Mouse (Mus musculus): Measurements from ENCODE around the gene Brca1. TPM values are rescaled to one million over a fixed set of nuclear protein-coding genes. Genes with fewer than 3 reads are reported as not detected.
"Not testable (repeated sequence)": the region's sequence is repeated elsewhere in the genome, so short reads cannot be mapped to it uniquely, and the experiment has no call there.

Gene Brca1
- polyA plus RNA-seq, 1 experiment from 2014 or later: 1.5 TPM

DNA sequence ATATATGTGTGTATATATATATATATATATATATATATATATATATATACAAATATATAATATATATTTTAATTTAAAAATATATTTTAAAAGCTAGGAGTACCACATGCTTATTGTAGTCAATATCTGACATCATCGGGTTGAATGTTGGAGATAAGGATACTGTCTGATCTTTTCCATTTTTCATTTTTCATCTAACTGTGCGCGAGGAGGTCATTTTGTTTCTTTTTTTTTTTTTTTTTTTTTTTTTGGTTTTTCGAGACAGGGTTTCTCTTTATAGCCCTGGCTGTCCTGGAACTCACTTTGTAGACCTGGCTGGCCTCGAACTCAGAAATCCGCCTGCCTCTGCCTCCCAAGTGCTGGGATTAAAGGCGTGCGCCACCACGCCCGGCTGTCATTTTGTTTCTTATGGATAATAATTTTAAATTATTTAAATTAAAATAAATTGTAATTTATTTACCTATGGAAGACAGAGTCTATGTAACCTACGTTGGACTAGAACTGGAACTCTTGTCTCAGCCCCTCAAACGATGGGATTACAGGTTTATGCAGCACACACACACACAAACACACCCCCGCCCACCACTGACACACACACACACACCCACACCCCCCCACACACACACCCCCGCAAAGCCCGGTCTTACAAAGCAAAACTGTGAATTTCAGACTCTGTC, 110.2 kb downstream of the Brca1 start:
- Histone ChIP-seq H3K4me3 (peak overlapping the region; percentile 68), H3K4me1 (peaks cover 14% of the 10 kb centered on the region), H3K4me2 (peak overlapping the region; percentile 44), H3K36me3 (replicated peaks) (peaks cover 20% of the 10 kb centered on the region), H3K27ac (peak overlapping the region; percentile 50; the same call in 1 of the 2 replicates)
- 42% methylated on average over 15 of the region's 15 CpGs for WGBS
- not testable (repeated sequence) for H3K27me3 ChIP-seq (replicated peaks); H3K9ac ChIP-seq; H3K9me3 ChIP-seq
- peak; percentile 65; the same call in 1 of the 2 replicates for ATAC-seq (replicated peaks)

Other genes starting within 250 kb of the Brca1 start
- gene Becn1, start 249.7 kb downstream of the Brca1 start, polyA plus RNA-seq (2015; fragmentation: Nextera tagmentation; extraction: Ambion mirVana): 183 and 186 TPM in 2 replicates
- gene Psme3, start 235.7 kb downstream of the Brca1 start, polyA plus RNA-seq (2015; fragmentation: Nextera tagmentation; extraction: Ambion mirVana): 115 and 120 TPM in 2 replicates
- gene Aoc2, start 226.9 kb downstream of the Brca1 start, polyA plus RNA-seq (2015; fragmentation: Nextera tagmentation; extraction: Ambion mirVana): 2.2 and 2.9 TPM in 2 replicates
- gene Aoc3, start 221.3 kb downstream of the Brca1 start, polyA plus RNA-seq (2015; fragmentation: Nextera tagmentation; extraction: Ambion mirVana): 0.06 TPM in 1 of 2 replicates, not detected in the other
- not detected in 2 replicates for gene G6pc, start 184.4 kb downstream of the Brca1 start, polyA plus RNA-seq (2015; fragmentation: Nextera tagmentation; extraction: Ambion mirVana)
- gene Aarsd1, start 134.3 kb downstream of the Brca1 start, polyA plus RNA-seq (2015; fragmentation: Nextera tagmentation; extraction: Ambion mirVana): 103 and 108 TPM in 2 replicates
- 8.3 and 8.7 TPM in 2 replicates for gene Gm27029, start 127.2 kb downstream of the Brca1 start, polyA plus RNA-seq (2015; fragmentation: Nextera tagmentation; extraction: Ambion mirVana)
- gene Rundc1, start 126.9 kb downstream of the Brca1 start, polyA plus RNA-seq (2015; fragmentation: Nextera tagmentation; extraction: Ambion mirVana): 31.7 and 34.9 TPM in 2 replicates
- 1.7 and 2.0 TPM in 2 replicates for gene Ptges3l, start 126.6 kb downstream of the Brca1 start, polyA plus RNA-seq (2015; fragmentation: Nextera tagmentation; extraction: Ambion mirVana)
- 197 and 212 TPM in 2 replicates for gene Rpl27, start 109.7 kb downstream of the Brca1 start, polyA plus RNA-seq (2015; fragmentation: Nextera tagmentation; extraction: Ambion mirVana)
- gene Ifi35, start 103.5 kb downstream of the Brca1 start, polyA plus RNA-seq (2015; fragmentation: Nextera tagmentation; extraction: Ambion mirVana): 3.9 and 4.0 TPM in 2 replicates
- 68.3 and 77.4 TPM in 2 replicates for gene Rnd2, start 87.0 kb downstream of the Brca1 start, polyA plus RNA-seq (2015; fragmentation: Nextera tagmentation; extraction: Ambion mirVana)
- gene Vat1, start 85.7 kb downstream of the Brca1 start, polyA plus RNA-seq (2015; fragmentation: Nextera tagmentation; extraction: Ambion mirVana): 128 and 133 TPM in 2 replicates
- 102 and 103 TPM in 2 replicates for gene Nbr1, start 194 bp upstream of the Brca1 start, polyA plus RNA-seq (2015; fragmentation: Nextera tagmentation; extraction: Ambion mirVana)
- 3.1 and 4.5 TPM in 2 replicates for gene Tmem106a, start 30.3 kb upstream of the Brca1 start, polyA plus RNA-seq (2015; fragmentation: Nextera tagmentation; extraction: Ambion mirVana)
- not detected in 2 replicates for gene Gm11634, start 47.3 kb upstream of the Brca1 start, polyA plus RNA-seq (2015; fragmentation: Nextera tagmentation; extraction: Ambion mirVana)
- 11.1 and 13.2 TPM in 2 replicates for gene Rdm1, start 75.2 kb upstream of the Brca1 start, polyA plus RNA-seq (2015; fragmentation: Nextera tagmentation; extraction: Ambion mirVana)
- gene Arl4d, start 113.6 kb upstream of the Brca1 start, polyA plus RNA-seq (2015; fragmentation: Nextera tagmentation; extraction: Ambion mirVana): 5.0 and 7.8 TPM in 2 replicates
- gene Dhx8, start 181.0 kb upstream of the Brca1 start, polyA plus RNA-seq (2015; fragmentation: Nextera tagmentation; extraction: Ambion mirVana): 31.1 and 33.9 TPM in 2 replicates
- 5.9 and 7.5 TPM in 2 replicates for gene Etv4, start 233.4 kb upstream of the Brca1 start, polyA plus RNA-seq (2015; fragmentation: Nextera tagmentation; extraction: Ambion mirVana)

Data from midbrain, embryonic 15.5 days (tissue).